Mouse (Mus musculus) urinary bladder, postnatal 36 days (tissue): ENCODE data around the gene Luzp4.
"Not testable (repeated sequence)": the region's sequence is repeated elsewhere in the genome, so short reads cannot be mapped to it uniquely, and the experiment has no call there.

Experiments used
- DNase-seq, 2 experiments: peaks; one replicate each; pipeline ENCODE4 v3.0.0; 2022; ENCODE audit warnings: low spot score in 2 of 2, mixed read lengths in 1 of 2

Gene Luzp4

GRCm38 (mm10) chrX:148857340-148857739 is at the start of gene Luzp4:
Gene Luzp4, plus strand, starts transcription at chrX:148857640.
- DNase-seq: not testable (repeated sequence)

GRCm38 (mm10) chrX:148841801-148842200 is 15.6 kb upstream of the Luzp4 start:
- DNase-seq: not testable (repeated sequence)
